Mouse (Mus musculus) ES-Bruce4 (cell line): ENCODE data around the gene Pih1d1.

Source experiments
- CTCF ChIP-seq: IDR thresholded peaks from one replicate; pipeline ENCODE4 v1.8.1; 2011; ENCODE audit warnings: low read depth, low read length
- POLR2A ChIP-seq: IDR thresholded peaks from one replicate; pipeline ENCODE4 v1.8.1; 2011; ENCODE audit warnings: low read length; ENCODE audit not compliant: insufficient read depth

DNA sequence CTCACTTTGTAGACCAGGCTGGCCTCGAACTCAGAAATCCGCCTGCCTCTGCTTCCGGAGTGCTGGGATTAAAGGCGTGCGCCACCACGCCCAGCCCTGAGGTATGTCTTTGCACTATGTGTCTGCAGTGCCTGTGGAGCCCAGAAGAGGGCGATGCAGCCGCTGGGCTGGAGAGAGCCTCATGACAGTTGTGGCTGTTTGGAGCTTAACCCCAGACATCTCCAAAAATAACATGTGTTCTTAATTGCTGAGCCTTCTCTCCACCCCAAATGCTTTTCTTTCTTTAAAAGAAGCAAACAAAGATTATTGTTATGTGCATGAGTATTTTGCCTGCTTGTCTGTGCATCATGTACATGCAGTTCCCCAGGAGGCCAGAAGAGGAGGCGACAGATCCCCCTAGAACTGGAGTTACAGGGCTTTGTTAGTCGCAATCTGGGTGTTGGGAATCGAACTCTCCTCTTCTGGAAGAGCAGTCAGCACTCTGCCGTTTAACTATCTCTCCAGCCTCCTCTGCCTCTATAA, 951 bp downstream of the Pih1d1 start:
- TF ChIP-seq POLR2A = no peak
- TF ChIP-seq CTCF = peak; percentile 80
